Mouse (Mus musculus): ENCODE data around the gene Plk1. TPM values are rescaled to one million over a fixed set of nuclear protein-coding genes. Genes with fewer than 3 reads are reported as not detected.

Gene Plk1
- polyA plus RNA-seq (2012; ENCODE audit: insufficient read depth, low replicate concordance) = 87.6 and 90.5 TPM in 2 replicates

DNA sequence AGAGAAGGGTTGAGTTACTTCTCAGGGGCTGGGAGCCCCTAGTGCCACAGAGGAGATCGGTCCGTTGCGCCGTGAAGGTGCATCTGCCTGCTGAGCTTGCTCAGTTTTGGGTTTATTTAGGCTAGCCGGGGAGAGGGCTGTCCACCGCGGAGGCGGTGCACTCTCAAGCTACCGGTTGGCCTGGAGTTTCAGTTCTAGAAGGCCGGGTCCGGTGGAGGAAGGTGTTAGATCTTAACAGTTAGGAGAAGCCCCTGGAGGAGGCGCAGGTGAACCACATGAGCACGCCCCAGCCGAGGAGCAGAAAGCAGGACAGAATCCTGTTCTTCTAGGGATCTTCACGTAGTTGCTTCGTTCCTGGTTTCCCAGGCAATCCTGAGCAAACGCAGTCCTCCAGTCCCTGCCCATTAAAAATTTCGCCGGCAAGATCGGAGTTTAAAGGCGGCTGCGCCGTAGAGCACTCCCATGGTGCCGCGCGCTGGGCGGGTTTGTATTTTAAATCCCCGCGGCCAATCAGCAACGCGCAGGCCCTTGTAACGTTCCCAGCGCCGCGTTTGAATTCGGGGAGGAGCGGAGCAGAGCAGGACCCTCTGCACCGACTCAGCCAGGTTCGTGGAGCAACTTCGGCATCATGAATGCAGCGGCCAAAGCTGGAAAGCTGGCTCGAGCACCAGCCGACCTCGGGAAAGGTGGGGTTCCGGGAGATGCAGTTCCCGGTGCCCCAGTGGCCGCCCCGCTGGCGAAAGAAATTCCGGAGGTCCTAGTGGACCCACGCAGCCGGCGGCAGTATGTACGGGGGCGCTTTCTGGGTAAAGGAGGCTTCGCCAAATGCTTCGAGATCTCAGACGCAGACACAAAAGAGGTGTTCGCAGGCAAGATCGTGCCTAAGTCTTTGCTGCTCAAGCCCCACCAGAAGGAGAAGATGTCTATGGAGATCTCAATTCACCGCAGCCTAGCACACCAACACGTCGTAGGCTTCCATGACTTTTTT, at the start of gene Plk1:
Gene Plk1 (plus strand): TSS at position 525 of the 988 bp plus-strand sequence.
- Histone ChIP-seq H3K9me3 (no peaks in the 10 kb centered on the region), H3K36me3 (replicated peaks; ENCODE audit: low read length) (peaks cover 48% of the 10 kb centered on the region), H3K27me3 (replicated peaks) (no peaks in the 10 kb centered on the region), H3K4me1 (peaks cover 71% of the 10 kb centered on the region), H3K4me3 (replicated peaks) (peak within 1 kb of the TSS; percentile 97)
- TF ChIP-seq GATA1 (IDR thresholded peaks at IDR 0.05; ENCODE audit: borderline replicate concordance, low read length) (no peak), FLI1 (IDR thresholded peaks at IDR 0.05; ENCODE audit: low read length) (peak; percentile 66; the same call in 1 of the 2 replicates)

DNA sequence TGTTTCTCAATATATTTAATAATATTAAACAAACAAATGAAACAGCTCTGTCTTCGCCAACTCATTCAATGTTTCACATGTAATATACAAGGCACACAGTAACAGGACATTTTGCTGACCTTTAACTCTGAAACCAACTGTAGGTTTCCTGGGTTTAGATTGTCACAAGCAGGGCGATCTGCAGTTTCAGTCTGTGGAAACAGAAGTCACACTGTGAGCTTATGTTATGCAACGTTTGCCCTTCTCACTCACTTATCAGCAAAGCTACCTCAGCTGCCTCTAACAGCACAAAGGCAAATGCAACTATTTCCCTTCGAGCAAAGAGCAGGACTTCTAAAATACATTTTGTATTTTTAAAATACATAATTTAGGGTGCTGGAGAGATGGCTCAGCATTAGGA, 35.7 kb upstream of the Plk1 start:
- no peaks in the 10 kb centered on the region for H3K27me3 ChIP-seq (replicated peaks)
- peaks cover 8% of the 10 kb centered on the region for H3K4me1 ChIP-seq
- H3K36me3 ChIP-seq (replicated peaks; ENCODE audit: low read length) = peaks cover 94% of the 10 kb centered on the region
- no peaks in the 10 kb centered on the region for H3K9me3 ChIP-seq
- no peak overlapping the region for H3K4me3 ChIP-seq (replicated peaks)
- no peak for TF ChIP-seq GATA1 (IDR thresholded peaks at IDR 0.05; ENCODE audit: borderline replicate concordance, low read length)
- no peak for TF ChIP-seq FLI1 (IDR thresholded peaks at IDR 0.05; ENCODE audit: low read length)

DNA sequence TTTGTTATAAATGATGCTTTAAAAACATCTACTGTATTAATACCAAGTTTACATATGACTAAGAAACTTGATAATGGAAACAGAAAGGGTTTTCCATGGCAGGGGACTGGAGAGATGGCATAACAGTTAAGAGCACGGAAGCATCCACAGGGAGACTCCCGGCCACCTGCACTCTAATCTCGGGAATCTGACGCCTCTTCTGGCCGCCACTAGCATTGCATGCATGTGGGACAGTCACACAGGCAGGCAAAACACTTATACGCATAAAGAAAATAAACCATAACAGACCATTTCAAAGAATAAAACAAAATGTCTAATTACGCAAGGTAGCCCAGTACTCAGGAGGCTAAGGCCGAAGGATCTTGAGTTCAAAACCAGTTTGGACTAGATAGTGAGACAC, 33.6 kb upstream of the Plk1 start:
- TF ChIP-seq FLI1 (IDR thresholded peaks at IDR 0.05; ENCODE audit: low read length) (no peak), GATA1 (IDR thresholded peaks at IDR 0.05; ENCODE audit: borderline replicate concordance, low read length) (no peak)
- Histone ChIP-seq H3K27me3 (replicated peaks) (no peaks in the 10 kb centered on the region), H3K4me1 (peaks cover 20% of the 10 kb centered on the region), H3K36me3 (replicated peaks; ENCODE audit: low read length) (peaks cover 95% of the 10 kb centered on the region), H3K4me3 (replicated peaks) (no peak overlapping the region), H3K9me3 (no peaks in the 10 kb centered on the region)

DNA sequence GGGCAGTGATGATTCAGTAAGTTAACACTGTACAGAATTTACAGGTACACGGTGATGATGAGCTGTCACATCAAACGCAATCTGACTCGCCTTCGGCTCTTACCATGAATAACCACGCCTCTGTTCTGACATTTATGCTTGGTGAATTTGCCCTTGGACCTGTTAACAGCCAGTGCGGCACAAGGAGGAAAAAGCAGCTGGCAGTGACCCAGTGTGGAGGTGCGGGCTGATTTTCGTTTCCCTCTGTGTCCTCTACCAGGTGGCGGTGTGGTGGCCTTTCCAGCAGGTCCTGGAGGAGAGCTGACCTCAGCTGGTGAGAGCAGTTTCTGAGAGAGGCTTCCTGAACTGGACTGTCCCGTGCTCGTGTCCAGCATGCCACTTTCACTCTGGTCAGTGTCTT, 32.3 kb upstream of the Plk1 start:
- H3K36me3 ChIP-seq (replicated peaks; ENCODE audit: low read length) = peaks cover 83% of the 10 kb centered on the region
- peaks cover 33% of the 10 kb centered on the region for H3K4me1 ChIP-seq
- TF ChIP-seq GATA1 (IDR thresholded peaks at IDR 0.05; ENCODE audit: borderline replicate concordance, low read length) = no peak
- no peak for TF ChIP-seq FLI1 (IDR thresholded peaks at IDR 0.05; ENCODE audit: low read length)
- no peak overlapping the region for H3K4me3 ChIP-seq (replicated peaks)
- no peaks in the 10 kb centered on the region for H3K9me3 ChIP-seq
- no peaks in the 10 kb centered on the region for H3K27me3 ChIP-seq (replicated peaks)

DNA sequence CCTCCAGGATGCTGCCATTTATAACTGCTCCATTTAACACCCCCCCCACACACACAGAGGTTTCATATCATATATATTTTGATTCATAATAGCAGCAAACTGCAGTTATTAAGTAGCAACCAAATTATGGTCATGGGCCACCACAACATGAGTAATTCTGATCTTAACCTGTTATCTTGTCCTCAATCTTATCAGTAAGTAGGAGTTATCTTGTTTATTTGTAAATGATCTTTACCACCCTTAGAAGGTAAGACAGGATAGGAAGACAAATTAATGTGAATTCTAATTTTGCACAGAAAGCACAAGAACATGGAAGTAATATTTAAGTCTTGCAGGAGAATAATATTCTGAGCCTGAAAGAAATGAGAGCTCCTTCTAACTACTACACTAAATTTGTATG, 27.4 kb upstream of the Plk1 start:
- Histone ChIP-seq H3K27me3 (replicated peaks) (no peaks in the 10 kb centered on the region), H3K9me3 (no peaks in the 10 kb centered on the region), H3K4me1 (peaks cover 39% of the 10 kb centered on the region), H3K36me3 (replicated peaks; ENCODE audit: low read length) (peaks cover 57% of the 10 kb centered on the region), H3K4me3 (replicated peaks) (peak overlapping the region; percentile 97)
- TF ChIP-seq GATA1 (IDR thresholded peaks at IDR 0.05; ENCODE audit: borderline replicate concordance, low read length) = 0 out of 3 replicates have a peak, but pooled peaks have one; percentile 12
- TF ChIP-seq FLI1 (IDR thresholded peaks at IDR 0.05; ENCODE audit: low read length) = no peak

DNA sequence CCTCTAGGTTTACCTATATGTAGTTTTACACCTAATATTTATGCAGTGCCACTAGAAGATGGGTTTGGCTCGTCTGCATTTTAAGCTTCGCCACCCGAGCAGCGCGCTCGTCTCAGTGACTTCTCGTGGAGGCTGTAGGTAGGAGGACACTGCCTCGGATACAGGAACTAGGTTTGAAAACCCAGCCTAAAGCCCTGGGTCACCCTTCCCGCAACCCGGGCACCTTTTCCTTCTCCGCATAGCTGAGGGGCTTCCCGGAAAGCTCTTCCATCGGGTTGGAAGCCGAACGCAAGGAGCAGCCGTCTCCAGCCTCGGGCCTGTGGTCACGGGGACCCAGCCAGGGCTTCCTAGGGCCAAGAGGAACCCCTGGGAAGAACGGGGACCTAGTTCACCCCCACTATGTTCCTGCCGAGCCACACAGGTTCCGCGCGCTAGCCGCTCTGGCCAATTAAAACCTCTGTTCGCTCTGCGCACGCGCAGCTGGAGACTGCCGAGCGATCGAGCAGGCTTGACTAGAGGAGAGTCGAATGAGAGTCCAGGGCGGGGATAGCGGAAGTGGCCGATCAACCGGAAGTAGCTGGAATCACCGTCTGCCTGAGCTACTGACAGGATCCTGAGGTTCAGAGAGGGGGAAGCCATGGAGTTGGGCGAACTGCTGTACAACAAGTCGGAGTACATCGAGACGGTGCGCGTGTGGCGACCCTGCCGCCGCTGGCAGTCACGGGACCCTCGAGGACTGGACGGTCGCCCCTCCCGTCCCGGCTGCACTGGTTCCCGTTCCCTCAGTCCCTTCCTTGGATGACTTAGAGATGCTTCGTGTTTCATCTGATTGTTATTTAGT, 26.5 kb upstream of the Plk1 start, which contains the start of the genes Palb2 and Dctn5:
Gene Palb2 (minus strand): TSS at position 489 of the 841 bp plus-strand sequence.
Gene Dctn5 (plus strand): TSS at position 545 of the 841 bp plus-strand sequence.
- peaks cover 56% of the 10 kb centered on the region for H3K36me3 ChIP-seq (replicated peaks; ENCODE audit: low read length)

DNA sequence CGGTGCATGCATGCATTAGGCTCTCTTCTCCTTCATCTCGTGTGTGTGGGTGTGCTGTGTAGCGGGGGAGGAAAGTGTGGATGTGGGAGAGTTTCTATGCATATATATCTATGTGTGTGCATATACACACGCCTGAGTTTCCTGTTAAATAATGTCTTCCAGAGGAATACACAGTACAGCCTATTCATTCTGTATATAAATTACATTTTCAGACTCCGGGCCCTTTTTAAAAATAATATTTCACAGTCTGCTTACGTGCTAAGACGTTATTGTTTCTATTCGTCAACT, 26.0 kb upstream of the Plk1 start:
- H3K36me3 ChIP-seq (replicated peaks; ENCODE audit: low read length) = peaks cover 56% of the 10 kb centered on the region
- H3K27me3 ChIP-seq (replicated peaks) = no peaks in the 10 kb centered on the region
- peaks cover 42% of the 10 kb centered on the region for H3K4me1 ChIP-seq
- TF ChIP-seq FLI1 (IDR thresholded peaks at IDR 0.05; ENCODE audit: low read length) = no peak
- no peak for TF ChIP-seq GATA1 (IDR thresholded peaks at IDR 0.05; ENCODE audit: borderline replicate concordance, low read length)
- H3K9me3 ChIP-seq = no peaks in the 10 kb centered on the region
- peak overlapping the region; percentile 97 for H3K4me3 ChIP-seq (replicated peaks)

More for the DNA sequence above, 26.5 kb upstream of the Plk1 start, which contains the start of the genes Palb2 and Dctn5:
- H3K4me1 ChIP-seq = peaks cover 41% of the 10 kb centered on the region
- no peaks in the 10 kb centered on the region for H3K27me3 ChIP-seq (replicated peaks)
- peak within 1 kb of the TSS; percentile 97 for H3K4me3 ChIP-seq (replicated peaks)
- H3K9me3 ChIP-seq = no peaks in the 10 kb centered on the region
- peak; percentile 97 for TF ChIP-seq FLI1 (IDR thresholded peaks at IDR 0.05; ENCODE audit: low read length)
- TF ChIP-seq GATA1 (IDR thresholded peaks at IDR 0.05; ENCODE audit: borderline replicate concordance, low read length) = no peak

DNA sequence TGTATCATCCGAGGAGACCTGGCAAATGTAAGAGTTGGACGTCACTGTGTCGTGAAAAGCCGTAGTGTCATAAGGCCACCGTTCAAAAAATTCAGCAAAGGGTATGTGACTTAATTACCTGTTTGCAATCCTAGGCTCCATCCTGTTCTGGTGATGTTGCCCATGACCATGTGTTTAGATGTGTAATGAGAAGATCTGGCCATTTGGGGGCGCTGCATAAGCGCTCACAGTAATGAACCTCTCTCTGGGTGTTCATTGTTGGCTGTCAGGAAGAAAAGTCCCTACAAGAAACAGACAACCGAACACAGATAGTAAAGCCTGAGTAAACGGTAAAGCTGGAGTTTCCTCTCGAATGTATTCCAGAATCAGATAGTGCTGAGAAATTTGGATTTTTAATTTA, 24.2 kb upstream of the Plk1 start:
- Histone ChIP-seq H3K27me3 (replicated peaks) (no peaks in the 10 kb centered on the region), H3K4me3 (replicated peaks) (no peak overlapping the region), H3K4me1 (peaks cover 42% of the 10 kb centered on the region), H3K9me3 (no peaks in the 10 kb centered on the region), H3K36me3 (replicated peaks; ENCODE audit: low read length) (peaks cover 57% of the 10 kb centered on the region)
- no peak for TF ChIP-seq FLI1 (IDR thresholded peaks at IDR 0.05; ENCODE audit: low read length)
- no peak for TF ChIP-seq GATA1 (IDR thresholded peaks at IDR 0.05; ENCODE audit: borderline replicate concordance, low read length)

DNA sequence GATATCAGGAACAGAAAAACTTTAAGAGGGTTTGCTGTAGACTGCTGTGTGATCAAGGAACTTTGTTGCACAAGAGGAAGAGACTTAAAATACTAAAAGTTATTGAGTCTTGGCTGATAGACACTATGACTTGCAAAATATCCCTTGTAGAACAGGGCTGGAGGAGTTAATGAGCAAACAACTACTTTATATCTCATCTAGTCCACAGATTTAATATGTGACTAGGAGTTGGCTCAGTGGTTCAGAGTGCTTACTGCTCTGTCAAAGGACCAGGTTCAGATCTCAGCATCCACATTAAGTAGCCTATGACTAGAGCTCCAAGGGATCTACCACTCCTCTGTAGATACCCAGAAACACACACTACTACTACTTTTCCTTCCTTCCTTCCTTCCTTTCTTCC, 22.2 kb upstream of the Plk1 start:
- H3K4me1 ChIP-seq = peaks cover 23% of the 10 kb centered on the region
- TF ChIP-seq FLI1 (IDR thresholded peaks at IDR 0.05; ENCODE audit: low read length) = no peak
- no peak for TF ChIP-seq GATA1 (IDR thresholded peaks at IDR 0.05; ENCODE audit: borderline replicate concordance, low read length)
- no peaks in the 10 kb centered on the region for H3K9me3 ChIP-seq
- H3K36me3 ChIP-seq (replicated peaks; ENCODE audit: low read length) = peaks cover 73% of the 10 kb centered on the region
- no peaks in the 10 kb centered on the region for H3K27me3 ChIP-seq (replicated peaks)
- no peak overlapping the region for H3K4me3 ChIP-seq (replicated peaks)
